Mouse (Mus musculus) regulatory T cell (primary cell): ENCODE data around the gene Cdrt4.

Experiments
- in situ Hi-C: fragments of 300-600 bp; cut with MboI, MseI; formaldehyde crosslinking; loops from one replicate; pipeline ENCODE4 v1.15.1; 2025; ENCODE audit warnings: high pct_unique_total_duplicates

Cdrt4 gene

DNA sequence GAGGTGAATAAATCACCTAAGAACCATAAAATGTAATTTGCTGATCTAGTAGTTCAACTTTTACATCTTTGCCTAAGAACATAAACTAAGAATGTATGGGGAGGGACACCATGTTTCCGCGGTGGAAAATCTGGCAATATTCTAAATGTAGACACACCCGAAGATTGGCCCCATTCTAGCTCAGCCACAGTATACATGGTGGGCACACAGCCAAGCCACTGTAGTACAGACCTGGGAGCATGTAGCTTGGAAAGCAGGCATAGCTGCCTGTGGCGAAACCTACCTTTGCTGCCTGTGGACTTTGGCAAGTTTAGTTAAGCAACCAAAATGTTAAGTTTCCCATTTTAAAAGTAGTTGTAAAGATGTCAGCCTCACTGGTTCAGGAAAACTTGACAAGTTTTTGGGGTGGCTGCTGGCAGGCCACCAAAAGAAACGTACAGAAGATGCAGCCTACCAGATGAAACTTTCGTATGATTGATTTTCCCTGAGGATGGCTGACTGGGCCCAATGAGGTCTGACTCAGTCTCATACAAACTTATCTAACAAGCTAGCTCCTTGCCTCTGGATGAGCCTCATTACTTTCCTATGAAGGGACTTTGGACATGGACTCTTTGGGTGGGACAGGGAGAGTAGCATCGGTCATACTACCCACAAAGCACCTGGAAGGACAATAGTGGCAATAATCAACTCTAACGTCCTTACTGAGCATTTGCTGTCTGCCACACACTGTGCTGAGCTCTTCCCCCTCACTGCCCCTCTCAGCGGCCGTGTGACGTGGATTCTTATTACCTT is 84.6 kb downstream of the Cdrt4 start:
- in situ Hi-C loops, result no loop called here

DNA sequence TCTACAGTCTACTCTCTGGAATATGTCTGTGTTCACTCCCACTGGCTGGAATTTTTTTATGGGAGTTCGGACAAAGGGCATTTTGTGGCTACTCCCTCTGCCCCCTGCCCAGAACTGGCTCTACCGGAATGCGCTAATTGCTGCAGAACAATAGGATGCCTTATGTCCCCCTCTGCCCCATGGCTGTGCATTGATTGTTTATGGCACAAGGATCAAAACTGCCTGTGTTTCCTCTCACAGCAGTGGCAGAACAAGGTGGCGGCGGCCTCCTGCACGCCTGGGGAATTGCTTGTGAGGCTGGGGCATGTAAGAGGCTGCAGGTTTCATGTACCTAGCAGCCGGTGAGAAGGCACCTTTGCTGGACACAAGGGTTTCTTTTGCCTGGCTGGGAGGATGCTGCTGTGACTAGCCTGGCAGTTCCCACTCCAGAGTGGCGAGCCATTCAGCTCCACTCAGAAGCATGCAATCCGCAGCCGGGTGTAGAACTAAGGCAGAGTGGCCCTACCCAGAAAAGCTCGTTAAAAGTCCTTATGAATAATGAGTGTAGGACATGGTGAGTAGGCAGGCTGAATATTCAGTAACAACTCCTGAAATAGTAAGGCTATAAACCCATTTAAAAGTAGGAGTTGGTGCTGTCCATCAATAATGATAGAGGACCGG is 89.1 kb downstream of the Cdrt4 start:
- in situ Hi-C loops, result no loop called here
